Mouse (Mus musculus) megakaryocyte-erythroid progenitor cell, adult 5-6 weeks (primary cell): ENCODE measurements around the gene Srgn. TPM values are rescaled to one million over a fixed set of nuclear protein-coding genes. Genes with fewer than 3 reads are reported as not detected.

Experiments
- ATAC-seq: replicated peaks from 2 replicates; pipeline ENCODE4 v1.8.0; 2016; ENCODE audit warnings: mild to moderate bottlenecking, inconsistent platforms; ENCODE audit not compliant: severe bottlenecking, poor library complexity, low FRiP score, low TSS enrichment
- total RNA-seq, 2 experiments: library from RNA; stranded (forward) in 1 of 2; stranded (reverse) in 1 of 2; fragments of 200-1000, 215-1000 nt in 1 of 2; fragments of >200 nt in 1 of 2; fragmentation: Nextera tagmentation in 1 of 2; gene quantifications; 2 replicates each; pipeline ENCODE4 v1.2.3; 2014 to 2017

The Srgn gene
- 322 and 332 TPM in 2 replicates for total RNA-seq (2014; fragmentation: Nextera tagmentation)
- total RNA-seq (2017), result 732 and 1,011 TPM in 2 replicates

DNA sequence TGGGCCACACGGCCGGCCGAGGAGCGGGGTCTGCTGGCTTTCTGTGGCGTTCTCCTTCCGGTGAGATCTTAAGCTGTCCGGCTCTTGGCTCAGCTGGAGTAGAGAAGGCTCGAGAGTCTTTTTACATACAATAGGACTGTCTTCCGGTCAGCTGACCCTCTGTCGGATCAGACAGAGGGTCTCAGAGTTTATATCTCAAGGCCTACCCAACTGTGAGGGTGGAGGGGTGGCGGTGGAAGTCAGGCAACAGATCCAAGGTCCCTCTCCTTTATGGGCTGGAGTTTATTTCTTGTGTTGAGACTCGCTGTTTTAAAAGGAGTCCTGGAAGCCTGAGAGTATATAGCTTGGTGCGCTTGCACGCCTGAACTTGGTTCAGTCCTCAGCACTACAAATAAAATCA, at the start of gene Srgn:
TSS of gene Srgn (minus strand) at position 101 of the 400 bp plus-strand sequence.
- ATAC-seq, result no peak

DNA sequence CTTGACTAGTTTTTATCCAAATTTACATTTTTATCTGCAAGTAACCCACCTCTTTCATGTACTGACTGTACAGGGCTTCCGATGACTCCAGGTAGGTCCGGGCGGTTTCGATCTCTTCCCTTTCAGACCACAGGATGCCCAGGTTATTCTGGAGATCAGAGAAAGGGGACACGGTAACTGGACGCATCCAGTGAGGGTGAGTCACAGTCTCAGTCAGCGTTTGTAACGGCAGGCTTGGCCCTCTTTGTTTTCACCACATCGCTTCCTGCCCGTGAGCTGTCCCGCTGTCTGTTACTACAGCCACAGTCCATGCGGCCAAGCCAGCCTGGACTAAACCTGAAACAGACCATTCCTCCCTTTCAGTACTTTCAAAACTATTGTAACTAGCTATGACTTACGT, 47.8 kb upstream of the Srgn start:
- no peak for ATAC-seq

DNA sequence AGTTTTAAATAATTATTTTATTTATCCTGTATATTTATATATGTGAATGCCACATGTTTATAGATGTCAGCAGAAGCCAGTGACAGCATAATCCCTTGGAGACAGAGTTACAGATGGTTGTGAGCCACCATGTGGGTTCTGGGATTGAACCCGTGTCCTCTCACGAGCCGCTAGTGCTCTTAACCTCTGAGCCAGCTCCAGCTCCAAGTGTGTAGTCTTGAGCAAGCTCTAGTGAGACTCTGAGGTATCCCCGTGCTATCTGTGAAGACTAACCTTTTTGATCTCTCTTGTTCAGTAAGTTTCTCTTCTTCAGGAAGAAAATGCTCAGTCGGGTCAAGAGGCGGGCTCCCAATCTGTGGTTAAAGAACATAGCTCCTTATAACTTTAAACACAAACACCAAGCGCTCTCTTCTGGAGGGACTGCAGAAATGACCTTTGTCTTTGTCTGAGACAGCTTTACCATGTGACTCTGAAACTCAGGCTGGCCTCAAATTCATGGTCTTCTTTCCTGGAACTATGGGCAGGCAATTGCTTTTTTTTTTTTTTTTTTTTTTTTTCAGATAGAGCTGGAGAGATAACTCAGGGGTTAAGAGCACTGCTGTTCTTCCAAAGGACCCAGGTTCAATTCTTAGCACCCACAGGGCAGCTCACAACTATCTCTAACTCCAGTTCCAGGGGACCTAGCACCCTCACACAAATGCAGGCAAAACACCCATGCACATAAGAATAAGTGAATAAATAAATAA, 43.0 kb upstream of the Srgn start:
- ATAC-seq, result peak; percentile 31; the same call in 1 of the 2 replicates

DNA sequence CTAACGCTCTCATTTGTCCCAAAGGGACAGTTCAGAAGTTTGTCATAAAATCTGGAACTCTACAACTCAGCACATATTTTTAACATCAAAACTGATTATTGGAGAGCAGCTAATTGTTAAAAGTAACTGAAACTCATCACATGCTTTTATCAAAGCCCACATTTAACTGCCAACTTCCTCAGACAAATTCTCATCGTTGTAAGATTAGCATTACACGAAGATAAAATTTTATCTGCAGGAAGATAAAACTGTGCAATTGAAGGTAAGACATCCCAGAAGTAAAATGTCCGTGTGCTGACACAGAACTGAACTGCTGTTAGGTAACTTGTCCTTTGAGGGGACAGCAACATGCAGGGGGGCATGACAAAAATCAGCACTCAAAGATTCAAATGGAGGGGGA, 41.6 kb upstream of the Srgn start:
- no peak for ATAC-seq

DNA sequence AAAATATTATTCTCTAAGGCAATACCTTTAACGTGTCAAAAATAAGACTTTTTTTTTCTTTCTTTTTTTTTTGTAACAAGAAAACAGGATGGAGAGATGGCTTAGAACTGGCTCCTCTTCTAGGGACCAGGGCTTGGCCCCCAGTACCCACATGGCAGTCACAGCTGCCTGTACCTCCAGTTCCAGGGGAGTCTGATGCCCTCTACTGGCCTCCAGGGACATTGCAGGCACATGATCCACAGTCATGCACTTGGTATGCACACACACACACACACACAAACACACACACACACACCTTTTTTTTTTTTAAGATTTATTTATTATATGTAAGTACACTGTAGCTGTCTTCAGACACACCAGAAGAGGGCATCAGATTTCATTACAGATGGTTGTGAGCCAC, 30.5 kb upstream of the Srgn start:
- ATAC-seq, result 0 out of 2 replicates have a peak, but pooled peaks have one; percentile 44

DNA sequence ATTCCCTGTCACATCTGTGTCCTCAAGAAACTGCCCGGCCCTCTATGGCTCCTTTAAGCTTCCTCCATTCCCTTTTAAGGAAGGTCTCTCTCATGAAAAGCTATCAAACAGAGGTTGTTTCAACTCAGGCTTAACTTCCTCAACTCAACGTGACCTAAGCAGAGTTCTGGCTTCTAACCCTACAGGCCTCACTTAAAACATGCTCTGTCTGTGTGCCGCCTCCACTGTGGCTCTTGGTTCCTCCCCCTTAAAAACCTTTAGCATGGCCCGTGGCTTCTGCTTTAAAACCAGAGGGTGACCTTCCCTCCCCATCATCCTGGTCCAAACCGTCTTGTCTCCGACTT, 29.3 kb upstream of the Srgn start:
- no peak for ATAC-seq

DNA sequence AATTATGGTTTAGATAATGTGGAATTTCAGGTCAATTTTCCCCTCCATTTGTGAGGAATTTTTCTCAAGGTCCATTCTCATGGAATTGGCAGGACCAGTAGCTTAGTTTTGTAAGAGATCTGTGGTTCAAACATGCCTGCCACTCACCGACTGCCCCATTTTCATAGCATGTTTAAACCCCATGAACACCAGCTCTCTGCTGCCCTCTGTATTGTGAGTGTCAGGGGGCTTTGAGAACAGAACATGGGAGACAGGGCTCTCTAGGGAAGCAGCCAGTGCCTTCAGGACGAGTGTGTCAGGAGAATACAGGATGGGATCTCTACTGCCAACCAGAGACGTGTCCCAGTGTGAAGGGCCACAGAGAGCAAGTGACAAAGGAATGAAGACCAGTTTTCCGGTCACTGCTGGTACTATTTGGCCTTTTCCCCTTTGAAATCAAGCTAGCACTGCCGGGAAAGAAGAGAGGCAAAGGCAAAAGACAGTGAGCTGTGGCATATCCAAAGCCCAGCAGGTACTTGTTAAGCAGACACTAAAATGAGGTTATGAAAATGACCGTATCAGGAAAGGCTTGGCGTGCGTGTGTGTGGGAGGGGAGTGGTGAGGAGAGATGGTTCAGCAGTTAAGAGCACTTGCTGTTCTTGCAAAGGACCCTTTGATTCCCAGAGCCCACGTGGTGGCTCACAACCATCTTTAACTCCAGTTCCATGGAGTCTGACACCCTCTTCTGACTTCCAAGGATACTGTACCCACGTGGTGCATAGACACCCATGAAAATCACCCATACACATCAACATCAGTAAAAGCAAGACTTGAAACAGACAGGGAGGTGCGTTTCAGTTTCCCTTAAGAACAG, 28.7 kb upstream of the Srgn start:
- no peak for ATAC-seq

DNA sequence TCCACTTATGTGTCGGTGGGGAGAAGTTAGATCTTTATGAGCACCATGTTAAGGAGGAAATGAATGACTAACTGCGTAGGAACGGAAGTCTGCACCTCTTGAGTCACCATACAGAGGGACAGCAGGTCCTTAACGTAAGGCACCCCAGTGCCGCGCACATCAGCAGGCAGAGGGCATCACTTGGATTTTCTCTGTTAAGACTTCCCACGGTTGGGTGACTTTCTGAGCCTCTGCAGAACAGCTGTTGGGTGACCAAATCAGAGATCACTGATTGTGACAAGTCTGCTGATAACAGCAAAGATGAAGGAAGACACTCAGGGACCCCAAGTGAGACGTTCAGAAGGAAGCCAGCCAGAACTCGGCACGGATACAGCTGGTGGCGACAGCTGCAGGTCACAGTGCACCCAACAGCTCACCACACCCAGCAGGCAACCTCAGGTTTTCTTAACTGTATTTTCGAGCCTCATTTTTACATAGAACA, 26.4 kb upstream of the Srgn start:
- ATAC-seq, result peak; percentile 36; the same call in 1 of the 2 replicates

DNA sequence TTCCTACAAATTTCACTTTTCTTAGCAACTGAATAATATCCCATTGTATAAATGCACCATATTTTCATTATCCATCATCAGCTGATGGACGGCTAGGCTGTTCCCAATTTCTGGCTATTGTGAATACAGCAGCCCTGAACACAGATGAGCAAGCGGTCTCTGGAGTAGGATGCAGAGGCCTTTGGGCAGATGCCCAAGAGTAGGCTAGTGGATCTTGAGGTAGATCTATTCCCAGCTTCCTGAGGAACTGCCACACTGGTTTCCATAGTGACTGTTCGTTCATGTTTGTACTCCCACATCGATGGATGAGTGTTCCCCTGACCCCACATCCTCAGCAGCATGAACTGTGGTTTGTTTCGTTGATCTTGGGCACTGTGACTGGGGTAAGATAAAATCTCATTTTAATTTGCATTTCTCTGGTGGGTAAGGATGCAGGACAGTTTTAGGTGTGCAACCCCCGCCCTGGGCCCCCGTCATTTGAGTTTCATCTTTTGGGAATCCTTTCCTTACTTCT, 23.6 kb upstream of the Srgn start:
- ATAC-seq, result no peak

DNA sequence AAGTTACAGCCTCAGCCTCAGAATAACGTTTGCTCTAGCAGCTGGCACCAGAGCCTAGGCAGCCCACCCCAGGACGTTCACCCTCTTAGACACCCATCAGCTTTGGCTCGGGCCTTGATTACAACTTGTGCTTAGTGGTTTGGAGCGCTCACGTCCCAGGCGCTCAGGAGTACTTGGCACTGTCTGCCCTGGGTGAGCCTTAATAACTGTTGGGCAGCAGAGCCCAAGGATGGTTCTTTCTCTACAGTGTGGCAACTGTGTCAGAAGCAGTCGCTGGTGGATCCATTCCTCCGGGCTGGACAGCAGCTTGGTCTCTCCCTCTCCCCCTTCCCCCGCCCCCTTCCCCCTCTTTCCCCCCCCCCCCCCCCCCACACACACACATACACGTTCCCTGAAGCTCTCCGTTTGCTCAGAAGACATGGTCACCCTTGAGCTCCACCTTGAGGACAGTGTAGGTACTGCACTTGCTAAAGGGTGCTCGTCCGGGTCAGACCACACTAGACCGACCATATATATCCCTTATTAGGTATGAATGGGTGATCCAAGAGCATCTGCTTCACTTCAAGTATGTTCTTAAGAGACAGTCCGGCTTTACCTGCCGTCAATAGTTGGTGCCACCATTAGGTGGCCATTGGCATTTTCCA, 22.4 kb upstream of the Srgn start:
- ATAC-seq, result peak; percentile 79

DNA sequence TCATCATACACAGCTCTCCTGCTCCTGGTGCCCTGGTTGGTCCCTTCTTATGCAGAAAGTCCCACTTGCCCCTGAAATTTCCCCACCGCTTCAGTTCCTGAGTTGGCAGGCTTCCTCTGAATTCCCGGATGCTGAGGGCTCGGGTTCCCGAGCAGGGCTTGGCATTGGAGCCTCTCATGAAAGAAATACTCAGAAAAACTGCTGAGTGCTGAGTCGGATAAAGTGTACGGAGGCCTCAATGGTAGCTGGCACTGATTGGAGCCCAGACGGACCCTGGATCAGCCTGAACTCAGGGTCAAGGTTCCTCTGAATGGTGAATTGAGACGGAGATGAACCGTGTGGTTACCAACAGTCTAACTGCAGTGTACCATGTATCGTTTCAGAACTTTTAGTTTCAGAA, 19.2 kb upstream of the Srgn start:
- ATAC-seq, result no peak

DNA sequence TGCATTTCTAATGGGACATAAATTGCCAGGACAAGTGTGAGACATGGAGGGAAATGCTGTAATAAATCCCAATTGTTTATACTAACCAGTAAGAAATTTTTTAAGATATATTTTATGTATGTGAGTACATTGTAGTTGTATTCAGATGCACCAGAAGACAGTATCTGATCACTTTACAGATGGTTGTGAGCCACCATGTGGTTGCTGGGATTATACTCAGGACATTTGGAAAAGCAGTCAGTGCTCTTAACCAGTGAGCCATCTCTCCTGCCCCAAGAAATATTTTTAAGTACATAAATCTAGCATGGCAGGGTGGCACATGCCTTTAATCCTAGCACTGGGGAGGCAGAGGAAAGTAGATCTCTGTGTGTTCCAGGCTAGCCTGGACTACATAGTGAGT, 18.5 kb upstream of the Srgn start:
- ATAC-seq, result no peak

DNA sequence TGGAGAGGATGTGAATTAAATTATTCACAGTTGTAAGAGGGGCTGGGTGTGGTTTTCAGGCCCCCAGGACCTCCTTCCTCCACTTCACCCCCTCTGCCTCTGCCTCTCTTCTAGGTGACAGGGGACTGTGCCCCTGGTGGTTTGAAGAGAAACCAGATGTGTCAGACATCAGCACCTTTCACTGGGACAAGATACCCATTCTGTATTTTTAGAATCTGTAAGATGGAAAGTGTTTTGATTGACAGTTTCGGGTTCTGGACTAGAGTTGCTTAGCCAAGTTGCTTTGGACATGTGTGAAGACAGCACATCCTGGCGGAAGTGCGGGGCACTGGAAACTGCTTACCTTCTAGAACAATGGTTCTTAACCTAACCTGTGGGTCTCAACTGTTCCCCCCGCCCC, 17.1 kb upstream of the Srgn start:
- no peak for ATAC-seq

DNA sequence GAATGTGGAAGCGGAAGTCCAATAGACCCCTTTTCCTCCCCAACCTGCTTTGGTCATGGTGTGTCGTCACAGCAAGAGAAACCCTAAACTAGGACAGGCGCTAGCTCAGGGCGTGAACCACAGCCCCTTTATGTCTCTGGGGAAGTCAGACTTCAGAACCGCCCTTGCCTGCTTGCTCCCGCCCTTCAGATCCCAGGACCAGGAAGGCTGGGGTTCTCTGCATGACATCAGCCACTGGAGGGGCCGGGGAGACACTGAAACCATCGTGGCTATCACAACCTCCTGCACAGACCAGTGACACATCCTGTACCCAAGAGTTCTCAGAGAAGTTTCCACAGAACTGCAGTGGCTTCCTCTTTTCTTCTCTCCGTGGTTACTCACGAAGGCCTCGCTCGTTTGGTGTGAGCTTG, 16.2 kb upstream of the Srgn start:
- ATAC-seq, result peak; percentile 72

DNA sequence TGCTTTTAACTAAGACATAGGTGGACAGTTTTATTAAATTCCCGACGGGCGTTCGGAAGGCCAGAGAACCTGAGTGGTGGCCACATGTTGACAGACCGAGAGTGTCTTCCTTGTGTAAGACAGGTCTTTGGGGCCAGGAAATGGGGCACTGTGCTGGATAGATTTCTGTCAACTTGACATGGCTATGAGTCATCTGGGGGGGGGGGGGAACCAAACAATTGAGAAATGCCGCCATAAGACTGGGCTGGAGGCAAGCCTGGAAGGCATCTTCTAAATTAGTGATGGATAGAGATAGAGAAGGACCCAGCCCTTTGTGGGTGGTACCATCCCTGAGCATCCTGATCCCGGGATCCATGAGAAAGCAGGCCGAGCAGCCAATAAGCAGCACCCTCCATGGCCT, 15.7 kb upstream of the Srgn start:
- ATAC-seq, result no peak

DNA sequence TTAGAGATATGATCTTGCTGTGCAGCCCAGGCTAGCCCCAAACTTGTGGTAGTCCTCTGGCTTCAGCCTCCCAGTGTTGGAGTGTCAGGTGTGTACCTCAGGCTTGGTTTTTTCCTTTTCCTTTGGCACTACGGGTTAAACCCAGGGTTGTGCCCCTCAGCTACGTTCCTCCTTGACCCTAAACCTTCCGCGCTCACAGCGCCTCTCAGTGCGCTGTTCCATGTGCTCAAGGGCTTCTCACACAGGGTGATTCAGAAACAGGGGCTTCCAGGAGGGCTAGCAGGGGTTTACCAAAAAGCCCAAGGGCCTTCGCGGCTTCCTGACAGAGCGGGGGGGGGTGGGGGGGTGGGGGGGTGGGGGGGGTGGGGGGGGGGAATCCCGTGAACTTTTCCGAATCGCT, 15.3 kb upstream of the Srgn start:
- no peak for ATAC-seq

DNA sequence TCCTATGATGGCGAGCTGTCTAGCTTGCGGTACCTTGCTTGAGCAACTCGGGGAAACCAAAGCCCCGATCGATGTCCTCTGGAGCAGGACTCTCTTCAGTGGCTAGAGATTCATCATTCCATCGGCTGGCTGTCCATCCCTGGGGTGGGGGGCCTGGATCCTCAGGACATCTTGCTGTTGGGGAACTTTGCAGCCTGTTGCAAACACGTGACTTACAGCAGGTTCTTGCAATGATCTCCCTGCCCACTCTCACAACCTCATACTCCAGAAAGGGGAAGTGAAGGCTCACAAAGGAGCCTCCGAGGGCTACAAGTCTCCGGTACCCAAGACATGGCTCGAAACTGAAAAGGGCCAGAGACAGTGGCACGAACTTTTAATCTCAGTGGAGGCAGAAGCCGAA, 14.2 kb upstream of the Srgn start:
- no peak for ATAC-seq

DNA sequence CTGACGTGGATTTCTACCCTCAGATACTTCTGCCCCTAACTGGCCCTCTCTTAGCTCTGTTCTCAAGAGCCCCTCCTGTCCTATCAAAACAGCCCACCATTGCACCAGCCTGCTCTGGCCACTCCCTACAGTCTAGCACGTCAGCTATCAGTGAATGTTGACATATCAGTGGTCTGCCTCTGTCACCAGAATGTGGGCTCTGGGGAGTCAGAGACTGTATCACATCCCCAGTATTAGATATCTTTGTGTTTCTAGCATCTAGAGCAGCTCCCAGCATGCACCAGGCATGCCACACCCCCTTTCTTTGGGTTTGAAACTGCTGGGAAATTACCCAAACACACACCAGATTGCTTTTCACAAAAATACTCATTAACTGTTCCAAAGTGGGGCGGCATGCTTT, 13.5 kb upstream of the Srgn start:
- ATAC-seq, result peak; percentile 67

DNA sequence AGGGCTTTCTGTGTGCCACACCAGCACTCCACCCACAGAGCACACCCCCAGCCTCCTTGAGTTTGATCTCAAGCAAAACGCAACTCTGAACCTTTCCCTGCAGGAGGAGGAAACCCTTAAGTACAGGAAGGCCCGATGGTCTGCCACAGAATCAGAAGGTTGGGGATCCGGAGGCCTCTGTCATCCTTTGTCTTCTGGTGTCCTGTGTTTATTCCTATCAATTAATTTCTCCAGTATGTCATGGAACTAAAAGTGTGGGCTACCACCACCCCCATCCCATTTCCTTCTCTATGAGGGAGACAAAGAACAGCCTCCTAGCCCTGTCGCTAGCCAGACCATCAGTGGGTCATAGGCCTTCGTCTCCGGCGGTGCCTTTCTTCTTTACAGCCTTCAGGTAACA, 7.3 kb upstream of the Srgn start:
- no peak for ATAC-seq

DNA sequence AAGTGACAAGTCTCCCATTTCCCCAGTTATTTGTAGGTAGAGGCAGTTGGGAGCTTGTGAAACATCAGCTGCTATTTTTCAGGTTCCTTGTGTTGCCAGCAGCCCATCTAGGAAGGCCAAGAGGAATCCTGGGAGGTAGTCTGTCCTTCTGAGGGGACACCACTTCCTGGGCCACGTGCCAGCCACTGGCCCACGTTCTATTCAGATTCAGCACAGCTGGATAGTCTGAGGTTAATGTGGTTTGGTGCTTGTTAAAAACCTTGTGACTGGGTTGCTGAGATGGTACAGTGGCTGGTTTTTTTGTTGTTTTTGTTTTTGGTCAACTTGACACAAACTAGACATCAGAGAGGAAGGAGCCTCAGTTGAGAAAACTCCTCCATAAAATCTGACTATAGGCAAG, 5.6 kb upstream of the Srgn start:
- ATAC-seq, result peak; percentile 54; the same call in 1 of the 2 replicates
